Mouse (Mus musculus) spleen, adult 18-20 months (tissue): ENCODE results near the gene Carhsp1.

Source experiments
- DNase-seq, 2 experiments: peaks; one replicate each; pipeline ENCODE4 v3.0.0; 2022; ENCODE audit warnings: mixed read lengths in 2 of 2

Carhsp1 gene

DNA sequence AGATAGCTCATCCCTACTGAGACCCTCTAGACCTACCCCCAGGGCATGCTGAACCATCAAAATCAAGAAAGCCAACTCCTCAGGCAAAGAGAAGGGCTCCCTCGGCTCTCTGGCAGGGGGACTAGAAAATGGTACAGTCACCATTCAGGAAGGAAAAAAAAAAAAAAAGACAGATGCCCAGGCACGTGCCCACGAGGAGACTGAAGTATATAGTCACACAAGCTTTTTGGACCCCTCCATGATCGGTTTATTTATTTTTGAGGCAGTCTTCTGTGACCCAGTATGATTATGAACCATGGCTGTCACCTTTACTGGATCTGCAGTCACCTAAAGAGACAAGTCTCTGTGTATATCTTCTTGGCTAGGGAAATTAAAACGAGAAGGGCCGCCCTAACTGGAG lies 1.4 kb upstream of the Carhsp1 start:
- DNase-seq, result no peak

DNA sequence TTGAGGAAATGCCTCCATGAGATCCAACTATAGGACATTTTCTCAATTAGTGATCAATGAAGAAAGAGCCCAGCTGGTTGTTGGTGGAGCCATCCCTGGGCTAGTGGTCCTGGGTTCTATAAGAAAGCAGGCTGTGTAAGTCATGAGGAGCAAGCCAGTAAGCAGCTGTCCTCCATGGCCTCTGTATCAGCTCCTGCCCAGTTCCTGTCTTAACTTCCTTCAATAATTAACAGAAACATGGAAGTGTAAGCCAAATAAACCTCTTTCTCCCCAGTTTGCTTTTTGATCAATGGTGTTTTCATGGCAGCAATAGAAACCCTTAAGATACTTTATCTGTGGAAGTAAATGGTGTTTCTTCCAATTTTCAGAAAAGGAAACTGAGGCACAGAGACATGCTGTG lies 856 bp upstream of the Carhsp1 start:
- DNase-seq, result no peak

DNA sequence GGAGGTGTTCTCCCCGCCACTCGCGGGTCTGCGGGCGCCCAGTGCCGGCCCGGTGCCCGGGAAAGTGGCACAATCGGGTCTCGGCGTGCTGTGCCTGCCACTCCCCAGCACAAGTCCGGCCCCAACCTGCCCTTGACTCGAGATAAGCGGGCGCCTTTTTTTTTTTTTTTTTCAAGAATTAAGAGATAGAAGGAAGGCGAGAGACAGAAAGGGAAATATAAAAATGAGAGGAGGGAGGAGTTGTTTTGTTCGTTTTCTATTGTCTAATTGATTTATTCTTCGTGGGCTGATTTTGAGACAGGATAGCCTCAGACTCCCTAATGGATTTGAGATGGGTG lies 364 bp upstream of the Carhsp1 start:
- DNase-seq, result no peak

DNA sequence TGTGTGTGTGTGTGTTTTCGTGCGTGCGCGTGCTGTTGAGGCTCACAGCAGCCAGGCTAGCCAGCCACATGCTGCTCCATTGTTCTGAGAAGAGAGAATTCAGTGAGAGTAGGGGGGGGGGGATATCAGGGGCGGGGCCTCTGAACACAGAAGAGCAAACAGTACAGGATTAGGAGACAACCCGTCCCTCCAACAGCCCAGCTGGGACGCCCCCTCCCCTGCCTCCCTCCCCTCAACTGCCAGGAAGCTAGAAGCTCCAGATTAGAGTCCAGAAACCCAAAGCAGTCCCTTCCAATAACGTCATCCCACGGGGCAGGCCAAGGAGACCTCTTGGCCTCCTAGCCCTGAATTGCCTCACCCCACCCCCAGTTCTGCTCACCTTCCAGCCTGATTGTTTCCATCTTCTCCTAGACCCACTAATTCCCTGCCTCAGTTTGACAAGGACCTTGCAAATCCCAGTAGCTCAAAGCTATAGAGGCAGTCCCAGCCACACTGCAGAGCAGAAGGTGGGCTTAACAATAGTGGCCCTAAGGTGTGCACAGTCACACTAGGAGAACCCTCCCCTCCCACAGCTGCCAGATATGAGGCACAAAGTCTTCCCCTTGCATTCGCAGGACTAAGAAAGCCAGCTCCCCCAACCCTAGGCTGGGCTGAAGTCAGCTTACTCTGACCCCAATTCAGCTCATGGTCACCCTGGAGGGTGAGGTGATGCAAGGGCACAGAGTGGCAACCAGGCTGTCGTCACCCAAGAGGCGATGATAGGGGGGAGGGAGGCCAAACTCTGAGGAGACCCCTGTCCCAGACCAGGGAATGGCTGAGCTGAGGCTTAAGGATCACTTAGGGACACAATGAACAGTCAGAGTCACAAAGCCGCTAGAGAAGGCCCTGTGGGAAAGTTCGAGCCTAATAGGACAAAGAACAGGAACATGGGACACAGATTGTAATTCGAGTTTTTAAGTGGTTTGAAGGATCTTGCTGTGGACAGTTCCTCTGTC lies 1.6 kb downstream of the Carhsp1 start:
- DNase-seq, result no peak

DNA sequence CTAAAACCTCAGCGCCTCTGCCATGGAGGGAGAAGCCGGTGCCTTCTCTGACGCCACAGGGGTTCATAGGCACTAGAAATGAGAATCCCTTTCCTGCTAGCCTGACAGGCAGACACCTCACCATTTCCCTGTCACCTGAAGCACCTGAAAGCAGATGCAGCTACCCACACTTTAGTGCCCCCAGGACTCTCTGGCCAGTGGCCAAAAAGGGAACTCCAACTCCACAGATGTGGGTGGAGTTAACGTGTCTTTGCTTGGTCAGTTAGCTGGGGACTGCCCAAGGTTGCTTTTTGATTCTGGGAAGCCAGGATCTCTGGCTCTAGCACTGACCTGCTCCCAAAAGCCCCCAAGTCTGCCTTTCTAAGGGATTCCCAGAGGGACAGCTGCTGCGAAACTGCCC lies 2.5 kb downstream of the Carhsp1 start:
- DNase-seq, result no peak

DNA sequence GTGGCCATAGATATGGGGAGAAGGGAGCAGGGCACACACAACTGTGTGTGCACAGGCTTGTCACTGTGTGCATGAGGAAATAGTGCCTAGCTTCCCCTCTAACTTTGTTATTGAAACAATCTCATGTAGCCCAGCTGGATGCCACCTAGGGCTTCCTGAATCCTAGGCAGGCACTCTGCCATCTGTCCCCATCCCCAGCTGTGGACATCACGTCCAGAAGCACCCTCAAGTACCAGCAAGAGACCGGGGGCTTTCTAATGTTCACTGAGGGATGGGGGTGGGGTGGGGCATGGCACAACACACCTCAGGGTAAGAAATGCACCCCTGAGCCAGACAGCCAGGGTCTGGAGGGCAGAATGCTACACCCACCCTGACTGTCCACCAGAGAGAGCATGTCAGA lies 3.6 kb downstream of the Carhsp1 start:
- DNase-seq, result no peak

DNA sequence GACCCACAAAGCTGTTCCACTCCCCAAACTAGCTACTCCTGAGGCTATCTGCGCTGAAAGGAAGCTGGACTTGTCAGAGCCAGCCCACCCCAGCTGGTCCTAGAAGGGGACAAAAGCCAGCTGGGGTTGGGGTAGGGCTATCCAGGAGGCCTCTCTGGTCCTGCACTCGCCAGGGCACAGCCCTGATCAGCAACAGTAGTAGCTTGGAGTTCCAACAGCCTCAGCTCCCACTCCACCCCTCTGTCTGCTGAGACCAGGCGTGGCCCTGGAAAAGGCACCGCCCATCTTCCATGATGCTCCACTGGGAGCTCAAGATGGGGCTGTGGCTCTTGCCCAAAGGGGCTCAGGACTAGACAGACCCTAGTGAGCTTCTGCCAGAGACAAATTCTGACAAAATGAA lies 4.1 kb downstream of the Carhsp1 start:
- no peak for DNase-seq

DNA sequence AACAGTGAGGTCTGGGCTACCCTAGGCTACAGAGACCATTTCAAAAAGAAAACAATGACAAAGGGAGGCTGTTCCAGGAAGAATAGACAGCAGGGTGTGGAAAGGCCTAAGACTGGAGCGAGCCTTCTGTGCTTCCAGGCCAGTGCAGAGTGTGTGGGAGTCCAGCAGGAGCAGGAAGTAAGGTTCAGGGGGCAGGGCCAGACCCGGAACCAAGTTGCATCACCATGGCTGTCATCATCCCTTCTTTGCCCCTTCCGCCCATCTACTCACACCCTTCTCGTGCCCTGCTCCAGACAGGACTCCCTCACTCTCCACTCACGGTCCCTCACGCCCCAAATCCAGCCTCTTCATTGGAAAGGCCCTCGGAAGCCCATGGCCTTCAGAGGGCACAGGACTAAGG lies 4.7 kb downstream of the Carhsp1 start:
- DNase-seq, result no peak

DNA sequence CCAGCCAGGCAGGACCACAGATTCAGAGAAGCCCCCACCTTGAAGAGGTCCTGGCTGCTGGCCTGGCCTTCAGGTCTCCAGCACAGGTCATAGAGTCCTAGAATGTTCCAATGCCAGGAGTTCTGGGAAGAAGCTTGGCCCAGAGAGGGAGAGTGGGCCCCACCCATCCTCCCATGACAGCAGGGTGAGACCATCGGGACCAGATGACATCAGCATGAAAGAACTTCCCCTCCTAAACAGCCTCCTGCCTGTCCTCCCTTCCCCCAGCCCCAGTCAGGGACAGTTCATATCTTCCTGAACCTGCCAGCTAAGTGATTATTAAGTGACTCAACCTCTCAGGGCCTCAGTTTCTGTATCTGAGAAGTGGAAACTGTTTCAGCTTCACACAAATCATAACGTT lies 5.5 kb downstream of the Carhsp1 start:
- DNase-seq, result no peak

DNA sequence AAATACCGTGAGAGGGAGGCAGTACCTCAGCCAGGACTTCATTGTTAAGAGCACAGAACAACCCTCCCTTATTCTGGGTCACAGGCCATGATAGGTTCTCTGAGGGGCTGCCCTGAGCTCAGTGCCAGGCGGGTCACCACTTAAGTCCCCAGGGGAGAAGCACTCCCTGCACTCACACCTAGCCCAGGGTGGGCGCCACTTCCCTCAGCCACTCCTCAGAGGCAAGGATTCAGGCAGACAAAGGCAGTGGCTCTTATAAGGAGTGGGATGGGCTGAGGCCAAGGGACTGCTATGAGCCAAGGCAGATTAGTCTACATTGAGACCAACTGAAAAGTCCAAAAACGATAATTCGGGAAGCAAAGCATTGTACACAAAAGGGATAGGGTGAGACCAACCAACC lies 6.6 kb downstream of the Carhsp1 start:
- DNase-seq, result no peak

DNA sequence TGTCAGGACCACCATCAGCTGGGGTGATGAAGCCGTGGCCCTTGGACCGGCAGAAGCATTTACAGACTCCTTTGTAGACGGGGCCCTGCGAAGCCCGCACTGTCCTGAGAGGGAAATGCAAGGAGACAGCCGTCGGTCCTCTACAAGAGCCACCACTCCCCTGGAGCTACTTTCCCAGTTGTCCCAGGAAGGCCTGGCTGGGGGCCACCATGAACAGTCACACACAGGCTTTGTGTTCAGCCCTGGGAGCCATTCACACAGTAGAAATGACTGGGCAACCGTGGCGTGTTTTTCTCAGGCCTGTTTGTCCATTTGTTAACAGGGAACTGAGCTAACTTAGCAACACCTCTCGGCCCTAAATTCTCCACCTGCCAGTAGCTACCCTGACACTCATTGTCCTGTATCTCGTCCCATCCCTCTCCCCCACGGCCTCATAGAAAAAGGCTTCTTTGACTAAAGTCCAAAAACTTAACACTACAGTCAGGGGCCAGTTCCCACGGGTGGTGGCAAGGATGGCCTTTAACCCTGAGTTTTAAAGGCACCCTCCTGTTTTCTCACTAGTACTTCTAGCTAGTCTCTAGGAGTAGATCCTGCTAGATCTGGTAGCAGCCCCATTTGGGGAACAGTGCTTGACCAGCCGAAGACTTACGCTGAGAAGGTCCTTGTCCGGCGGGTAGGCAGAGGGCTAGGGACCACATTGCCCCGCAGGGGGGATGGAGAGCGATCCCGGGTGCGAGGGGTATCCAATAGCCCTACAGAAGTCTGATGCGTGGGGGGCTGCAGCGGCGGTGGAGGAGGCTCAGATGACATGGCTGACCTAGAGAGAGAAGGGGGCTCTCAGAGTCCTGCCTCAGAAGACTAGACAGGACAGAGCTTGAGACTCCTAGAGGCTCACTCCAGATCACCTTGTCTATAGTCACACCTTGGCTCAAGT lies 8.1 kb downstream of the Carhsp1 start:
- no peak for DNase-seq

DNA sequence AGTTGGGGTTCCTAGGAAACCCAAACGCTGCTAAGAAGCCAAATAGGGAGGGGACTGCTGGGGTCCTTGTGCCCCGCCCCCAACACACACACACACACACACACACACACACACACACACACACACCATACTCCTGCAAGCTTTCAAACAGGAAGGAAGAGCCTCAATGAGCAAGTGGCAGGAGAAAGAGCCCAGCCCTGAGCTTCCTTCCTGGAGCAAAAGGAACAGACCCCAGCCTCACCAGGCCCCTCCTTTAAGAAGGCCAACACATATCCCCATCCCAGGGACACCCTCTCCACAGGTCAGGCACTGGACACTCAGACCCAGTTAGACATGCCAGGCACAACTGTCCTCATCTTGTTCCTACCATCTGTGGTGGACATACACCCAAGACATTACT lies 8.9 kb downstream of the Carhsp1 start:
- no peak for DNase-seq

DNA sequence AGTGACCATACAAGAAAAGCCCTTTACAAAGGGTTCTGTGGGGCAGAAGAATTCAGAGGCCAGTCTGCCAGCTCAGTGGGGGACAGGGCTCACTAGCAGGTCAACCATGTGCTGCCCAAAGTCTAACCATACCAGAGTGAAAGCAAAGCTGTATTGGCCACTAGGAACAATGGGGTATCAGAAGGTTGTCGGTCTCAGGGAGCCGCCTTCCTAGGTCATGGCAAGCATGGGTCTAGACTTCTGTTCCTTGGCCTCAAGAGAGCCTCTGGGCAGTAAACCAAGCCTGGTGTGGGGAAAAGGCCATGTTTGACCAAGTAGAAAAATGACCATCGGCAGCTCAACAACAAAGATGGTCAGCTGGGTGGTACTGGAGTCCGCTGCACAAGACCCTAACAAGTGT lies 13.2 kb downstream of the Carhsp1 start:
- DNase-seq, result no peak

DNA sequence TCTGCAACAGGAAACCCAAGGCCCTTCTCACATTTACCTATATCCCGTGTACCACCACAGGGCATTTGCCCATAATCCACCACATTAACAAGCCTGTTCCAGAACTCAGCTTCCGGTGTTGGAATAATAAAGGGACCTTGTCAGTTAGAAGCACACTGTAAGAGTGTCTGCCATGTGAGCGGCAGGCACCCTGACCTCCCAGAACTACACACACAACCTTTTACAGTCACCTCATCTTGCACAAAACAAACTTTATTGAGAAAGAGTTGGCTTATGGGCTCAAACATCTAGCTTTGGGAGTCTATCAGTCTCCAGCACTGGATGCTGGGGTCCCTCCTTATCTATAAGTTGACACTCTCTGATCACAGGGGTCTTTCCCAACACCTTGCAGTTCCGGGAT lies 13.6 kb downstream of the Carhsp1 start:
- DNase-seq, result no peak

DNA sequence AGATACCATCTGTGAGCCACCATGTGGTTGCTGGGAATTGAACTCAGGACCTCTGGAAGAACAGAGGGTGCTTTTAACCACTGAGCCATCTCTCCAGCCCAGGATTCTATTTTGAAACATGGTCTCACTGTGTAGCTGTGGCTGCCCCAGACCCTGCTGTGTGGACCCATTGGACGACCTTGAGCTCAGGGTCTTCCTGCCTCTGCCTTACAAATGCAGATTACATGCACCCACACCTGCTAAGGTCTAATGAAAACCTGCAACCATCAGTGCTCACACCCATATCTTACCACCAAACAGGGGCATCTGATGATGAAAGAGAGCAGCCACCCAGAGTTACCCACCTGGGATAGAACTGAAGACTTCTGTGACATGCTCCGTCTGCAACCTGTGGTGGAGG lies 15.7 kb downstream of the Carhsp1 start:
- no peak for DNase-seq

DNA sequence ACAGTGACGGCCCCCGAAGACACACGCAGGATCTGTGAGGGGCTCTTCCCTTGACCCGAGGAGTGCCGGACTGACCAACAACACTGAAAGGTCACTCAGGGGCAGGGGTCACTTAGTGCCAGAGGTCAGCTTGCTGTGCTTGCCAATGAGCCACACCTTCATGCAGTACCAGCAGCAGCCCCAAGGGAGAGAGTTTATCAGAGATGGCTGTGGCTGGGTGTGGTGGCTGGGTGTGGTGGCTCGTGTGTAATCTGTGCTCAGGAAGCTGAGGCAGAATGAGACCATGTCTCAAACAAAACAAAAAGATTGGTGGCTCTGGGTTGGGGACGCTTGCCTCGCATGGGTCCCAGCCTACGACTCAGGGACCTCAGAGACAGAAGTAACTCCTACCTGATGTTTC lies 16.4 kb downstream of the Carhsp1 start:
- no peak for DNase-seq

DNA sequence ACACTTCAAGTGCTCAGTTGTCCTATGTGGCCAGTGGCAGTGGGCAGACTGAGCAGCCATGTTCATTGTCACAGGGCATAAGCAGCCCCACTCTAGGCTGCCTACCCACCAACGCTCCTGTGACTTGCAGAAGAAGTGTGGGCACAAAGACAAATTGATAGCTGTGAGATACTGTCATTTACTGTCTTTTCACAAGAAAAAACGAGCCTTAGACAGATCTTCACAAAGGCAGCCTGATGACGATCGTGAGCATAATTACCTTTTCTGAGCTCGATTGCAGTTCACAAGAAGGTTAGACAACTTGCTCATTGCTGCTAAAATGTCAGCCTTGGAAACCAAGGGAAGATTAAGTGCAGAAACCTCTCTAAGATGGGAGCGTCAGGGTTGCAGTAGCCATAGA lies 16.8 kb downstream of the Carhsp1 start:
- DNase-seq, result no peak

DNA sequence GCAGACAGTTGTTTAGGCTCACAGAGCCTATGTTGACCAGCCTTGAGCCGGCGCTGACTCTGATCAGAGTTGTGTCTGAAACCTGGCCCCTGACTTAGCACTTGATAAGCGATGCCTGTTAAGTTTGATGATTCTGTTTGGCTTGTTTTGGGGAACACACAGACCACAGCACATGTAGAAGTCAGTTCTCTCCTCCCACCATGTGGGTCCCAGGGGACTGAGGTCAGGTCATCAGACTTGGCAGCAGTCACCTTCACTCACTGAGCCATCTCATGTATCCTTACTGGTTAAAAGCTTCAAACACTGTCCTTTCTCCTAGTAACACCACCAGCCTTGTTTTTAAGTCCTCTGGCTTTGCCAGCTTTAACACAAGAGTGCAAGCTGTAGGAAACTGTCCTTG lies 21.9 kb downstream of the Carhsp1 start:
- DNase-seq, result no peak

DNA sequence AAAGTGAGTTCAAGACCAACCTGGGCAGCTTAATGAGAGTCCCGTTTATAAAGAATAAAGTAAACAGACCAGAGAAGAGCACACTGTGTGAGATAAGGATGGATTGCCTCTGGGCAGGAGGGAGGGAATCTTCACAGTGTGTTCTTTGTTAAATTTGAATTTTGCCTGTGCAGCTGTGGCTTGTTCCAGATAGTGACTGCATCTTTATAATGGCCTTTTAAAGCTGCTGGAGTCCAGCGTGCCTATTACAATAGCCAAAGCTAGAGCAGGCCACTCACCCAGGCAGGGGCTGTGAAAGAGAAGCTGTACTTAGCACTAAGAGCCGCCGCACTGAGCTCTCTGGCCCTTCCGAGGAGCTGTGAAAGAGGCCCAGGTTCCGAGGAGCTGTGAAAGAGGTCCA lies 26.4 kb downstream of the Carhsp1 start:
- DNase-seq, result no peak

DNA sequence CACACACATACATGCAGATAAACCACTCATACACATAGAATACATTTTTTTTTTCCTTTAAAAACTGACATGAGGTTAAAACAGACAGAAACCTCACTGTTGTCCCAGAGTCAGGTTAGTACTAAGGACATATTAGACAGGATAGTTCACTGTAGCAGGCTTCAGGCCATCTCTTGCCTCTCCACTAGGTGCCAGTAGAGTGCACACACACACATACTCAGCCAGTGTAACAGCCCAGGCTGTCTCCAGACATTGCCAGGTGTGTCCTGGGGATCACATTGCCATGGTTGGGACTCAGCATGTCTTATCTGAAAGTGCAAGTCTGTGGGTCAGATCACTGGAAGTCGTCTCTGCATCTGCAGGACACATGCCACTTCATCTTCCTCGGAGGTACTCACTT lies 28.1 kb downstream of the Carhsp1 start:
- DNase-seq, result no peak

DNA sequence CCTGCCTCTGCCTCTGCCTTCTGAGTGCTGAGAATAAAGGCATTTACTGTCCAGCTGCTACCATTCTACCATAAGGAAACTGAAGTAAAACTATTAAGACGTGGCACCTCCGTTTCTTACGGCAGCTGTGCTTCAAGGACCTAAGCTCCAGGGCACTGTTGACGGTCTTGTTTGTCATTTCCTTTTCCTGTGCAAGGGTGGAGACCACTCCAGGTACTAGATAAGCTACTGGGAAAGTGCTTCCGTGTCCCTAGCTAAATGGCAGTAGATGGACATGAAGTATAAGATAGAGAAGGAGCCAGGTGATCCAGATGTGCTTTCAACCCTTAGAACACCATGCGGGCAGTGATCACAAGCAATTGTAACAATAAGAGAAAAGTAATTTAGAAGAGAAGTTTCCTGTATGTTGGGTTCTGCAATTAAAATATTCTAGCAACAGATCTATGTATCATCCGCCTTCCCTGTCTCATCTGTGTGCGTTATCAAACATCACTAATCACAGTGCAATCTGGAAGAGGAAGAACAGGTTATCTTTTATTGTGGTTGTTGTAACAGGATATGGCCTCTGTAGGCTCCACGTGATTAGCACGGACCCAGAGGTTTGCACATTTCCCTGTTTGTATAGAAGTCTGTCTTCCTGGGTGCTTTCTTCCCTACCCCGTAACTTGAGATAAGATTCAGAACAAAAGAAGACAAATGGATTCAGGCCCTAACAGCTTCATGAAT lies 32.3 kb downstream of the Carhsp1 start:
- no peak for DNase-seq

DNA sequence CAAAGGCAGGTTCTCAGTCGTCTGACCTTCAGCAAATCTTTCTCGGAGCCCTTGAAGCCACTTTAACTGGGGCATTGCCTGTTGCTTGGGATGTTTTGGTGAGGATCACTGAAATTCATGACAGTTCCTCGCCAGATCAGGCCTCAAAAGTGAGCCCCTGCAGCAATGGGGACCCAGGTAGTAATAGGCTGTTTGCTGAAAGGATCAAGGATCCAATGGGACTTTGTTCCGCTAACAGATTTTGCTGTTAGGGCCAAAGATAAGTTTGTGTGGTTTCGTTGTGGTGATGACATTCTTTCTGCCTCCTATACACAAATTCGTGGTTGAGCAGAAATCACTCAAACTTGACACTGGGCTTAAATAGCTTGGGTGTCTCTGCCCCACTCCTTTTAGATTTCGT lies 33.8 kb downstream of the Carhsp1 start:
- no peak for DNase-seq
